Comparison of ENCODE assay signal across 11 mouse cellular contexts in the genomic region with DNA sequence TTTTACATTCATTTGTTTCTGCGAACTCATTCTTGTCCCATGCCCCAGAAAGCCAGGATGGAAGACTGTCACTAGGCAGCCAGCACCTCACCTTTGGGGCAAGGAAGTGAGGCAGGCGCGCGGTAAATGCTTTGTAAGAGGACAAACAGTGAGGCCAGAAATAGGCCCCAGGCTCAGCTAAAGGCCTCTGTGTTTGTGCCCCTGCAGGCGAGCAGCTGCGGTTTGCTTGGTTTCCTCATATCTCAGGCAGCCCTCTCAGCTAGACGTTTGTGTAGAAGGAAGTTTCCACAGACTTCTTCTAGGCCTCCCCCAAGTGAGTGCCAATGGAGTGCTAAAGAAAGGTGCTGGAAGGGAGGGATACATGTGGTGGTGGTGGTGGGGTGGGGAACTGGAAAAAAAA. TPM values are rescaled to one million over a fixed set of nuclear protein-coding genes. Genes with fewer than 3 reads are reported as not detected.
DNase-seq lines count a peak whose midpoint lies in the region; ATAC-seq and TF ChIP-seq lines count a peak whose summit lies in the region.
"Had no signal": no experiment of that assay in that cellular context is flagged by ENCODE, and none has a peak within 500 bp of the region (broad histone marks: within the 10 kb centered on the region; RNA-seq: fewer than 3 reads in every experiment).

No protein-coding gene starts in this region.

- peak; percentile 14 for DNase-seq in adrenal gland, postnatal 14 days
- no peak for DNase-seq in adrenal gland, postnatal 10 days
- peak; percentile 10 for DNase-seq in lung, postnatal 0 days (ENCODE audit: low spot score)
- DNase-seq in spleen, postnatal 36 days (ENCODE audit: low spot score in 2 of 2), result peak; percentile 83
- DNase-seq in layer of hippocampus, postnatal 36 days, result no peak
- DNase-seq in gastrocnemius, postnatal 10 days, result no peak
- no peak for DNase-seq in left cerebral cortex, postnatal 14 days (ENCODE audit: low spot score in 2 of 2)
- DNase-seq: right cerebral cortex, postnatal 25 days had no signal

- no peak for ATAC-seq in lung, postnatal 0 days
- ATAC-seq: forebrain, embryonic 14.5 days had no signal

- intact Hi-C loops in left cerebral cortex, postnatal 14 days (cut with DNase I), result no loop called here

- peaks cover 45% of the 10 kb centered on the region for H3K4me1 ChIP-seq in E14TG2a.4 (replicated peaks; ENCODE audit: low read depth, low read length)
- no peaks in the 10 kb centered on the region for H3K4me1 ChIP-seq in lung, postnatal 0 days (ENCODE audit: insufficient read depth, low read depth, low read length)
- H3K4me1 ChIP-seq: heart, embryonic 13.5 days had no signal

- no peak for TF ChIP-seq EP300 in lung, postnatal 0 days (IDR thresholded peaks at IDR 0.05)

- H3K36me3 ChIP-seq in E14TG2a.4 (ENCODE audit: insufficient read depth, low read length), result no peaks in the 10 kb centered on the region
- no peaks in the 10 kb centered on the region for H3K36me3 ChIP-seq in lung, postnatal 0 days (ENCODE audit: insufficient read depth, low read length)
- H3K36me3 ChIP-seq: heart, embryonic 13.5 days had no signal

- H3K9ac ChIP-seq in lung, postnatal 0 days (replicated peaks; ENCODE audit: low read depth), result no peak overlapping the region
- H3K9ac ChIP-seq: heart, embryonic 13.5 days had no signal

- H3K27ac ChIP-seq in lung, postnatal 0 days (ENCODE audit: low read length), result 0 out of 2 replicates have a peak overlapping the region, but pooled peaks have one; percentile 14
- H3K27ac ChIP-seq: heart, embryonic 13.5 days had no signal

- H3K4me3 ChIP-seq in E14TG2a.4 (replicated peaks; ENCODE audit: low read length), result peak overlapping the region; percentile 29; the same call in 1 of the 2 replicates
- H3K4me3 ChIP-seq in lung, postnatal 0 days (ENCODE audit: low read depth, low read length), result no peak overlapping the region
- H3K4me3 ChIP-seq: heart, embryonic 13.5 days had no signal

- H3K27me3 ChIP-seq in E14TG2a.4 (ENCODE audit: insufficient read depth, low read length), result no peaks in the 10 kb centered on the region
- no peaks in the 10 kb centered on the region for H3K27me3 ChIP-seq in lung, postnatal 0 days (replicated peaks; ENCODE audit: insufficient read depth, low read length)
- H3K27me3 ChIP-seq: heart, embryonic 13.5 days had no signal

- TF ChIP-seq CTCF in E14TG2a.4 (conservative IDR thresholded peaks at IDR 0.05; ENCODE audit: low read length), result no peak
- TF ChIP-seq CTCF in lung, postnatal 0 days (IDR thresholded peaks at IDR 0.05), result no peak

- no peaks in the 10 kb centered on the region for H3K9me3 ChIP-seq in E14TG2a.4 (ENCODE audit: low read length)
- H3K9me3 ChIP-seq in lung, postnatal 0 days (ENCODE audit: low read length), result no peaks in the 10 kb centered on the region
- H3K9me3 ChIP-seq: heart, embryonic 13.5 days had no signal

- H3K4me2 ChIP-seq in lung, postnatal 0 days (replicated peaks; ENCODE audit: low read depth, low read length), result no peak overlapping the region
- H3K4me2 ChIP-seq: heart, embryonic 13.5 days had no signal

- 69% methylated on average over 7 of the region's 7 CpGs for WGBS in lung, postnatal 0 days

RNA-seq across cellular contexts. Expression of gene Tmsb4x, which starts 18.0 kb away (rescaled TPM):
- total RNA-seq in adrenal gland, postnatal 14 days (2021), result 525 and 794 TPM in 2 replicates
- 100 to 1,000 TPM; 687 to 755 TPM for total RNA-seq in adrenal gland, postnatal 10 days (2021)
- polyA plus RNA-seq in lung, postnatal 0 days (2015; fragmentation: Nextera tagmentation; extraction: Ambion mirVana), result 7,609 and 7,998 TPM in 2 replicates
- total RNA-seq in layer of hippocampus, postnatal 36 days (2021), result 1,000 to 10,000 TPM; 1,717 to 1,792 TPM
- 100 to 1,000 TPM; 492 to 589 TPM for total RNA-seq in gastrocnemius, postnatal 10 days (2021)
- total RNA-seq in left cerebral cortex, postnatal 14 days (2021), result 1,000 to 10,000 TPM; 1,077 to 1,206 TPM

RNA-seq across cellular contexts. Expression of gene Tlr8, which starts 37.0 kb away (rescaled TPM):
- total RNA-seq in adrenal gland, postnatal 14 days (2021), result 0.78 and 1.2 TPM in 2 replicates
- 1 to 10 TPM; 1.4 to 1.5 TPM for total RNA-seq in adrenal gland, postnatal 10 days (2021)
- 1.5 and 1.9 TPM in 2 replicates for polyA plus RNA-seq in lung, postnatal 0 days (2015; fragmentation: Nextera tagmentation; extraction: Ambion mirVana)
- total RNA-seq in layer of hippocampus, postnatal 36 days (2021), result not detected
- total RNA-seq in gastrocnemius, postnatal 10 days (2021), result 1 to 10 TPM in 1 of 2 experiments, under 1 TPM in 1; 0.99 to 1.6 TPM
- total RNA-seq in left cerebral cortex, postnatal 14 days (2021), result under 1 TPM; 0.13 TPM

Comparison
In these comparisons a context has a peak if more than half of its experiments do, and no peak if none do; other contexts are left out.
1. DNase-seq: peak in adrenal gland, postnatal 14 days (single experiment), lung, postnatal 0 days (single experiment) and spleen, postnatal 36 days (2 of 2); none in adrenal gland, postnatal 10 days (single experiment), layer of hippocampus, postnatal 36 days (0 of 2), gastrocnemius, postnatal 10 days (single experiment) and left cerebral cortex, postnatal 14 days (0 of 2).